Mouse (Mus musculus) ES-E14 (cell line): ENCODE measurements around the gene Proser2. TPM values are rescaled to one million over a fixed set of nuclear protein-coding genes. Genes with fewer than 3 reads are reported as not detected.

Source experiments
- DNase-seq: peaks from one replicate; pipeline ENCODE4 v3.0.0-alpha.2; 2013; ENCODE audit warnings: low read depth, low spot score
- H3K27ac ChIP-seq: 2 replicates; pipeline ENCODE4 v1.5.1; 2012; ENCODE audit warnings: low read depth, mild to moderate bottlenecking, low read length, moderate library complexity, mixed read lengths; ENCODE audit not compliant: poor library complexity, insufficient read depth, severe bottlenecking
- H3K36me3 ChIP-seq: 2 replicates; pipeline ENCODE4 v1.6.1; 2012; ENCODE audit warnings: mild to moderate bottlenecking, low read length, moderate library complexity, mixed read lengths; ENCODE audit not compliant: control insufficient read depth, poor library complexity, insufficient read depth, severe bottlenecking
- H3K4me1 ChIP-seq, 2 experiments: fragments of 150-350 bp in 1 of 2; sonication (generic) in 1 of 2; 2 replicates each; pipeline ENCODE4 v1.6.1; 2012; ENCODE audit warnings: low read length in 2 of 2, mild to moderate bottlenecking in 1 of 2, mixed read lengths in 1 of 2; ENCODE audit not compliant: control insufficient read depth in 2 of 2, insufficient read depth in 2 of 2, poor library complexity in 1 of 2
- H3K4me3 ChIP-seq, 2 experiments: fragments of 150-350 bp in 1 of 2; sonication (generic) in 1 of 2; 2 replicates each; pipeline ENCODE4 v1.5.1; 2012; ENCODE audit warnings: low read length in 2 of 2, low read depth in 1 of 2, mild to moderate bottlenecking in 1 of 2, mixed read lengths in 1 of 2; ENCODE audit not compliant: insufficient read depth in 1 of 2, poor library complexity in 1 of 2, severe bottlenecking in 1 of 2
- H3K9ac ChIP-seq: 2 replicates; pipeline ENCODE4 v1.6.1; 2012; ENCODE audit warnings: low read depth, mild to moderate bottlenecking, low read length, mixed read lengths; ENCODE audit not compliant: poor library complexity, insufficient read depth, severe bottlenecking
- H3K9me3 ChIP-seq: fragments of 150-350 bp; sonication (generic); 2 replicates; pipeline ENCODE4 v1.6.1; 2012; ENCODE audit warnings: low read depth, mild to moderate bottlenecking, low read length; ENCODE audit not compliant: control insufficient read depth, insufficient read depth
- CHD2 ChIP-seq: IDR thresholded peaks from 2 replicates; pipeline ENCODE4 v1.6.1; 2014; ENCODE audit warnings: mild to moderate bottlenecking, low read depth, low read length, inconsistent platforms
- HCFC1 ChIP-seq: IDR thresholded peaks from 2 replicates; pipeline ENCODE4 v1.6.1; 2012; ENCODE audit warnings: low read length, inconsistent platforms, borderline replicate concordance; ENCODE audit not compliant: insufficient read depth
- MAFK ChIP-seq: IDR thresholded peaks from 2 replicates; pipeline ENCODE4 v1.6.1; 2014; ENCODE audit warnings: mild to moderate bottlenecking, low read depth, low read length, inconsistent platforms; ENCODE audit not compliant: insufficient read depth
- ZC3H11A ChIP-seq: IDR thresholded peaks from 2 replicates; pipeline ENCODE4 v1.6.1; 2012; ENCODE audit warnings: low read depth, mild to moderate bottlenecking, inconsistent platforms, low read length, borderline replicate concordance
- ZNF384 ChIP-seq: IDR thresholded peaks from 2 replicates; pipeline ENCODE4 v1.6.1; 2012; ENCODE audit warnings: low read depth, low read length, inconsistent platforms
- in situ Hi-C, 2 experiments: fragments of 600-800 bp; cut with MboI; formaldehyde crosslinking; loops; one replicate each; pipeline ENCODE4 v1.15.1; 2025; ENCODE audit warnings: low sequenced_read_pairs in 2 of 2, inconsistent platforms in 1 of 2; ENCODE audit not compliant: unreplicated experiment in 2 of 2
- total RNA-seq: library from RNA; depleted of rRNA; stranded (reverse); fragments of 300-350 nt; gene quantifications from 2 replicates; pipeline ENCODE4 v1.2.3, GENCODE M21; 2012

The Proser2 gene
- total RNA-seq, 1 experiment: 1.9 TPM

DNA sequence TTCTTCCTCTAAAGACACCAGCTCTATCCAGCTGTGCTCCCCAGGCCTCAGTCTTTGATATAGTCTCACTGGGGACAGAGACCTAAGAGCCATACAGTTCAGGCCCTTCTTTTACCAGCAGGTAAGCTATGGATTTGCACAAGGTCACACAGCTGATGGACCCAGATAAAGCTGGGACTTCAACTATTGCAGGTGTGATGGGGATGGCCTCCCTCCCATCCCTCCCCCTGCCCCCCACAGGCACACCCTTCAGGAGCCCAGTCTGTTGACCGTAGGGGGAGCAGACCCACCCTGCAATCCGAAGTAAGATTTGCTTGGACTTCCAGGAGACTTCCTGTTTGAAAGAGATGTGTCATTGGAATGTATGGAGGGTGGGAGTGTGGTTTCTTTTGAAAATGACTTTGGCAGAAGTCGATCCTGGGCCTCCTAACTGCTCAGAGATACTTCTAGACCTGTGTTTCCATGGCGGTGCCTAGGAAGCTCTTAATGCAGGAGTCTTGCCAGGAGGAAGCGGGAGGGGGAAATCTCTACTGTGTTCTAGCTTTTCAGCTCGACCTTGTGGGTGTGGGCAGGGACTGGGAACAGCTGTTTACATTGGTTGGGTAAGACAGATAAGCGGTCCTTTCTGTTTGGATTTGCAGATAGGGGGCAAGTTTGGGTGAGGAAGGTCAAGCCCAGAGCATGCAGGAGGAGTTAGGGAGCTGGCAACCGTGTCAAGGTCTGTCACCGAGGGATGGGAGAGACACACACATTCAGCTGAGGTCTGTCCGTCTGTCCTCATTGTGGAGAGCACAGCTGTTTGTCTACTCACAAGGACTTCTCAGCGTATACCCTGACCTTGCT lies 58.2 kb downstream of the Proser2 start:
- TF ChIP-seq ZC3H11A: no peak
- no peak for TF ChIP-seq CHD2
- peak; percentile 42; the same call in 1 of the 2 replicates for TF ChIP-seq HCFC1
- TF ChIP-seq MAFK: no peak
- TF ChIP-seq ZNF384: no peak
- H3K4me3 ChIP-seq: no peak overlapping the region
- H3K9ac ChIP-seq: no peak overlapping the region
- H3K36me3 ChIP-seq: no peaks in the 10 kb centered on the region
- peaks cover 2 to 17% of the 10 kb centered on the region in 2 experiments; a peak in 3 of 4 replicates for H3K4me1 ChIP-seq
- no peak for DNase-seq
- in situ Hi-C loops: no loop called here
- H3K9me3 ChIP-seq: no peaks in the 10 kb centered on the region
- no peak overlapping the region; the same call in 1 of the 2 replicates for H3K27ac ChIP-seq

DNA sequence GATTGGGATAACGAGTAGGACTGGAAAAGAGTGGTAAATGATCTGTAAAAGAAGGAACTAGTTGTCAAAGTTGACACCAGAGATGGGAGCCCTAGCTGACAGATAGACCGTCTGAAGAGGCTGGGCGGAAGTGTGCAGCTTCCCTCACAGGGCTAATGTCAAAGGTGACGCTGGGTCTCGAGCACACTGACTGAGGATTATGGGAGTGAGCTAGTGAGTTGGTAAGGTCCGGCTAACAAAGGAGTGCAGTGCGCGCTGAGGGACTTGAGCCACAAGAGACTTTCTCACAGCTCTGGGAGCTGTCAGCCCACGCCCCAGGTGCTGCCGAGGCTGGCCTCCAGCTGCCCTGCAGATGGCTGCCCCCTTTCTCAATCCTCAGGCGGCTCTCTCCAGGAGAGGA lies 59.1 kb downstream of the Proser2 start:
- Histone ChIP-seq H3K4me3 (no peak overlapping the region), H3K9ac (no peak overlapping the region), H3K9me3 (no peaks in the 10 kb centered on the region), H3K27ac (no peak overlapping the region), H3K36me3 (no peaks in the 10 kb centered on the region), H3K4me1 (peaks cover 2 to 17% of the 10 kb centered on the region in 2 experiments; a peak in 3 of 4 replicates)
- no peak for DNase-seq
- TF ChIP-seq ZC3H11A: no peak
- TF ChIP-seq HCFC1: no peak
- TF ChIP-seq CHD2: no peak
- no peak for TF ChIP-seq MAFK
- in situ Hi-C loops: no loop called here

DNA sequence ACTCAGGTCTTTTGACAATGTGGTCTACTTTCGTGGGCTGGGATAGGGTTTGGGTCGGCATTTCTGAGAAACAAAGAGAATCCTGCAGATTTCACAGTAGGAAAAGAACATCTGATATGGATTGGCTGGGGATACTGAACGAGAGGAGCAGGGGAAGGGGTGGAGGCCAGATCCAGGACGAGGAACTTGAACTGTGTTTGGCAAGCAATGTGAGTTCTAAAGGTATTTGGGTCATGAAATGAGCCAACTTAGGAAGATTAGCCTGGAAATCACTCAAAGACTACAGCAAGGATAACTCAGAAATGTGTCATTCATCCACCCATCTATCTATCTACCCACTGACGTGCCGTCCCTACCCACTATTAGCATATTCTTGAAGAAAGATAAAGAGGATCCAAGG lies 62.7 kb downstream of the Proser2 start:
- no peak for DNase-seq
- H3K36me3 ChIP-seq: no peaks in the 10 kb centered on the region
- H3K9me3 ChIP-seq: no peaks in the 10 kb centered on the region
- no peak for TF ChIP-seq HCFC1
- TF ChIP-seq MAFK: no peak
- no peak for TF ChIP-seq CHD2
- TF ChIP-seq ZC3H11A: no peak
- TF ChIP-seq ZNF384: no peak
- no peak overlapping the region for H3K9ac ChIP-seq
- H3K27ac ChIP-seq: no peak overlapping the region
- H3K4me3 ChIP-seq: no peak overlapping the region
- in situ Hi-C loops: no loop called here
- H3K4me1 ChIP-seq: peaks cover 2 to 16% of the 10 kb centered on the region in 2 experiments; a peak in 3 of 4 replicates

GRCm38 (mm10) chr2:6060071-6060804 lies 69.8 kb downstream of the Proser2 start:
- H3K9me3 ChIP-seq: no peaks in the 10 kb centered on the region
- DNase-seq: peak; percentile 54
- TF ChIP-seq ZC3H11A: no peak
- TF ChIP-seq HCFC1: no peak
- no peak for TF ChIP-seq ZNF384
- TF ChIP-seq CHD2: no peak
- no peak for TF ChIP-seq MAFK
- in situ Hi-C loops: no loop called here
- H3K4me3 ChIP-seq: no peak overlapping the region
- H3K9ac ChIP-seq: no peak overlapping the region
- no peak overlapping the region for H3K27ac ChIP-seq
- peaks cover 7% of the 10 kb centered on the region for H3K36me3 ChIP-seq
- peaks cover 10 to 18% of the 10 kb centered on the region in 2 experiments for H3K4me1 ChIP-seq
